Mouse (Mus musculus): ENCODE data around the gene Adgrb3.

DNA sequence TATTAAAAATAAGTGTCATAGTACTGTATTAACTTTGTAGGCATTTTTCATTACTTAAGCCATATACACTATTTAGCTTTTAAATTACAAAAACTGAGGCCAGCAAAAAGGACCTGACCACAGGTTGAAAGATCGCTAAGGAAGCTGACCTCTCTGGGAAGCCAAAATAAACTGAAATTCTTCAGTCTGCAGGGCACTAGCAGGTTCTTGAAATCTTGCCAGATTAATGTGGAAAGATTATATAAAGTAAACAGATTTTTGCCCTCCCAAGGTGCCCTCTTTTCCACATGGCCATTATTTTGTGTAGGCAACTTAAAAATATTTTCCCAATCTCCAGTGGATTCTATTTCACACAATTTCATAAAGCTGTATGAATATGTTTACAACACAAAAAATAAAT, 14.0 kb downstream of the Adgrb3 start:
- TF ChIP-seq POLR2A (IDR thresholded peaks at IDR 0.05; ENCODE audit: insufficient read depth, low read length): no peak
- TF ChIP-seq CTCF (IDR thresholded peaks at IDR 0.05; ENCODE audit: low read depth, low read length): no peak
